In the genomic region with DNA sequence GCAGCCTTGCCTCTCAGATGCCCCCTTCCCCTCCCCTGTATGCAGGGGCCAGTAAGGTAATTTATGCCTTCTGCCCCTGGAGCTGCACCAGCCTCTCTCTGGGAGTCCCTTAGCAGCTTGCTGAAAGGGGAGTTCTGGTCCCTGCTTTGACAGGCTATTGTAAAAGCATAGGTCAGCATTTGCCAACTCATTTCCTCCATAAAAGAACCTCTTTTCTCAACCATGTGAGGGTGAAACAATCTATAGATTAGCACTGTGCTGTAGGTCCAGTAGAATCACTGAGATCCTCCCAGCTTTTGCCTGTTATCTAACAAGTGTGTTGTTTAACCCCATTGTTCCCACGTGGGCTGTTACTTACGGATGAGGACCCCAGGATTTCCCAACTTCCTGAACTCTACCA, we compare ENCODE assay signal across 8 mouse cellular contexts. TPM values are rescaled to one million over a fixed set of nuclear protein-coding genes. Genes with fewer than 3 reads are reported as not detected.
A peak's percentile ranks its signal among the peaks of the same experiment; 100 is the strongest.
DNase-seq lines count a peak whose midpoint lies in the region; ATAC-seq and TF ChIP-seq lines count a peak whose summit lies in the region.
"Had no signal": no experiment of that assay in that cellular context is flagged by ENCODE, and none has a peak within 500 bp of the region (broad histone marks: within the 10 kb centered on the region; RNA-seq: fewer than 3 reads in every experiment).

No protein-coding gene starts in this region.

- no peak overlapping the region for H3K9ac ChIP-seq in liver, embryonic 11.5 days (ENCODE audit: low read depth, low read length)
- H3K9ac ChIP-seq in forebrain, embryonic 16.5 days (replicated peaks; ENCODE audit: low read depth, low read length): peak overlapping the region; percentile 89
- H3K9ac ChIP-seq in limb, embryonic 14.5 days (ENCODE audit: low read depth, low read length, severe bottlenecking): no peak overlapping the region
- no peak overlapping the region for H3K9ac ChIP-seq in stomach, embryonic 15.5 days

- WGBS in liver, embryonic 11.5 days: 36% methylated on average over 2 of the region's 2 CpGs
- 31% methylated on average over 2 of the region's 2 CpGs for WGBS in forebrain, embryonic 16.5 days
- 55% methylated on average over 2 of the region's 2 CpGs for WGBS in limb, embryonic 14.5 days
- WGBS in stomach, embryonic 15.5 days: 73% methylated on average over 2 of the region's 2 CpGs

- H3K4me2 ChIP-seq in liver, embryonic 11.5 days: peak overlapping the region; percentile 99; the same call in 1 of the 2 replicates
- peak overlapping the region; percentile 95 for H3K4me2 ChIP-seq in forebrain, embryonic 16.5 days (ENCODE audit: low read length)
- no peak overlapping the region for H3K4me2 ChIP-seq in limb, embryonic 14.5 days (replicated peaks; ENCODE audit: low read depth, low read length, severe bottlenecking)
- peak overlapping the region; percentile 100 for H3K4me2 ChIP-seq in stomach, embryonic 15.5 days

- H3K27me3 ChIP-seq in liver, embryonic 11.5 days (replicated peaks; ENCODE audit: control insufficient read depth, insufficient read depth, low read length): peaks cover 45% of the 10 kb centered on the region
- H3K27me3 ChIP-seq in forebrain, embryonic 16.5 days (replicated peaks; ENCODE audit: control insufficient read depth, insufficient read depth, low read length): no peaks in the 10 kb centered on the region
- H3K27me3 ChIP-seq in limb, embryonic 14.5 days (ENCODE audit: control insufficient read depth, insufficient read depth, low read length): peaks cover 29% of the 10 kb centered on the region
- peaks cover 8% of the 10 kb centered on the region for H3K27me3 ChIP-seq in stomach, embryonic 15.5 days (replicated peaks)

- no peak for TF ChIP-seq POLR2A in limb, embryonic 14.5 days (IDR thresholded peaks at IDR 0.05; ENCODE audit: borderline replicate concordance, extremely low read depth, insufficient read depth, insufficient read length)

- H3K4me1 ChIP-seq in liver, embryonic 11.5 days (replicated peaks; ENCODE audit: control insufficient read depth, insufficient read depth, low read length): peaks cover 18% of the 10 kb centered on the region
- H3K4me1 ChIP-seq in forebrain, embryonic 16.5 days (replicated peaks; ENCODE audit: control insufficient read depth, insufficient read depth, low read length): peaks cover 33% of the 10 kb centered on the region
- H3K4me1 ChIP-seq in limb, embryonic 14.5 days (ENCODE audit: control insufficient read depth, insufficient read depth, low read length): peaks cover 7% of the 10 kb centered on the region; the same call in 1 of the 2 replicates
- H3K4me1 ChIP-seq in stomach, embryonic 15.5 days: peaks cover 19% of the 10 kb centered on the region

- H3K9me3 ChIP-seq in liver, embryonic 11.5 days (ENCODE audit: control insufficient read depth, low read length): no peaks in the 10 kb centered on the region
- H3K9me3 ChIP-seq in forebrain, embryonic 16.5 days (ENCODE audit: control insufficient read depth, low read length): no peaks in the 10 kb centered on the region
- no peaks in the 10 kb centered on the region for H3K9me3 ChIP-seq in limb, embryonic 14.5 days (ENCODE audit: control insufficient read depth, low read length)
- no peaks in the 10 kb centered on the region for H3K9me3 ChIP-seq in stomach, embryonic 15.5 days

- no peak overlapping the region for H3K4me3 ChIP-seq in liver, embryonic 11.5 days (ENCODE audit: low read depth, low read length)
- peak overlapping the region; percentile 66 for H3K4me3 ChIP-seq in forebrain, embryonic 16.5 days (replicated peaks; ENCODE audit: low read length)
- H3K4me3 ChIP-seq in limb, embryonic 14.5 days (replicated peaks; ENCODE audit: low read length): peak overlapping the region; percentile 59; the same call in 1 of the 2 replicates
- no peak overlapping the region for H3K4me3 ChIP-seq in stomach, embryonic 15.5 days (replicated peaks)

- H3K36me3 ChIP-seq in liver, embryonic 11.5 days (ENCODE audit: control insufficient read depth, insufficient read depth, low read length): 0 out of 2 replicates have a peak, but pooled peaks cover 3% of the 10 kb centered on the region
- no peaks in the 10 kb centered on the region; the same call in 1 of the 2 replicates for H3K36me3 ChIP-seq in forebrain, embryonic 16.5 days (ENCODE audit: control insufficient read depth, insufficient read depth)
- H3K36me3 ChIP-seq in limb, embryonic 14.5 days (ENCODE audit: control insufficient read depth, insufficient read depth, low read length): no peaks in the 10 kb centered on the region
- no peaks in the 10 kb centered on the region for H3K36me3 ChIP-seq in stomach, embryonic 15.5 days

- no peak for DNase-seq in liver, embryonic 11.5 days (ENCODE audit: low spot score)
- DNase-seq in liver (no peak), MN1 (ENCODE audit: low spot score) (no peak)
- no peak for DNase-seq in limb, embryonic 14.5 days (ENCODE audit: low spot score)

- no peak overlapping the region for H3K27ac ChIP-seq in liver, embryonic 11.5 days (ENCODE audit: low read depth, low read length)
- no peak overlapping the region for H3K27ac ChIP-seq in forebrain, embryonic 16.5 days (ENCODE audit: low read length)
- H3K27ac ChIP-seq in limb, embryonic 14.5 days (replicated peaks; ENCODE audit: low read depth, low read length): no peak overlapping the region
- H3K27ac ChIP-seq in stomach, embryonic 15.5 days: no peak overlapping the region

- ATAC-seq in liver, embryonic 11.5 days (replicated peaks; ENCODE audit: low FRiP score): no peak
- no peak for ATAC-seq in forebrain, embryonic 16.5 days
- no peak for ATAC-seq in limb, embryonic 14.5 days (ENCODE audit: low FRiP score, low read depth)
- no peak for ATAC-seq in stomach, embryonic 15.5 days (ENCODE audit: insufficient read depth, low FRiP score, low read depth)
- no peak for ATAC-seq in frontal cortex, adult (ENCODE audit: low TSS enrichment)

RNA-seq across cellular contexts. Expression of a gene that starts 2.5 kb away (rescaled TPM):
- polyA plus RNA-seq in liver, embryonic 11.5 days (2014; fragmentation: Nextera tagmentation; extraction: Ambion mirVana): 0.56 and 0.62 TPM in 2 replicates
- polyA plus RNA-seq in forebrain, embryonic 16.5 days (2015; fragmentation: Nextera tagmentation; extraction: Ambion mirVana): 7.4 and 8.4 TPM in 2 replicates
- polyA plus RNA-seq in limb, embryonic 14.5 days (2012; rRNA removed): 0.99 and 1.0 TPM in 2 replicates
- polyA plus RNA-seq in limb, embryonic 14.5 days (2014; fragmentation: Nextera tagmentation; extraction: Ambion mirVana): 0.61 TPM in 2 replicates
- 0.41 and 0.70 TPM in 2 replicates for polyA plus RNA-seq in stomach, embryonic 15.5 days (2015; fragmentation: Nextera tagmentation; extraction: Ambion mirVana)
- polyA plus RNA-seq: G1E had no signal

Comparison
In these comparisons a context has a peak if more than half of its experiments do, and no peak if none do; other contexts are left out.
1. H3K4me3 ChIP-seq: peak in forebrain, embryonic 16.5 days (single experiment) and limb, embryonic 14.5 days (single experiment); none in liver, embryonic 11.5 days (single experiment) and stomach, embryonic 15.5 days (single experiment).